ENCODE assay signal across 17 mouse cellular contexts in the genomic region with DNA sequence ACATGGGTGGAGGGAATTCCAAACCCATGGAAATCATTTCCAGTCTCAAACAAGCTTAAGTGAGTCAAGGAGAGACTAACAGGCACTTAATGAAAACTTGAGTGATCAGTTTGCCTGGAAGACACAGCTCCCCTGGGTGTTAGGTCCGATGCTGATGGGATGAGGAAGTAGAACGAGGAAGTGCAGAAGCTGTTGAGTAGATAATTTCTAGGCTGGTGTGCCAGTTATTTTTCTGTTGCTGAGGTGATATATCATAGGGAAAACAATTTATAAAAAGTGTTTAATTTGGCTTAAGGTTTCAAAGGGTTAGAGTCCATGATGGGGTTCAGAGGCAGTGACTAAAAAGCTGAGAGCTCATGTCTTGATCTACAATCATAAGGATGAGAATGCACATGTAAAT.
DNase-seq lines count a peak whose midpoint lies in the region; ATAC-seq and TF ChIP-seq lines count a peak whose summit lies in the region.
"Had no signal": no experiment of that assay in that cellular context is flagged by ENCODE, and none has a peak within 500 bp of the region (broad histone marks: within the 10 kb centered on the region; RNA-seq: fewer than 3 reads in every experiment).

No protein-coding gene starts in this region.

- H3K4me2 ChIP-seq in heart, embryonic 13.5 days = peak overlapping the region; percentile 59
- H3K4me2 ChIP-seq in CH12.LX (ENCODE audit: insufficient read depth, low read depth, poor library complexity, severe bottlenecking) = no peak overlapping the region
- H3K4me2 ChIP-seq in intestine, embryonic 16.5 days (ENCODE audit: low read depth, low read length) = no peak overlapping the region
- H3K4me2 ChIP-seq: hindbrain, embryonic 15.5 days had no signal

- peaks cover 1% of the 10 kb centered on the region for H3K79me2 ChIP-seq in heart, adult 2 months (replicated peaks; ENCODE audit: control insufficient read depth, insufficient read depth, low read length)
- H3K79me2 ChIP-seq in CH12.LX (replicated peaks; ENCODE audit: control insufficient read depth, extremely low read depth, insufficient read depth, poor library complexity, severe bottlenecking) (no peaks in the 10 kb centered on the region), MEL (ENCODE audit: control insufficient read depth, insufficient read depth, low read length, poor library complexity) (no peaks in the 10 kb centered on the region)

- H3K4me3 ChIP-seq in heart, embryonic 13.5 days = peak overlapping the region; percentile 42
- no peak overlapping the region for H3K4me3 ChIP-seq in heart, adult 2 months
- H3K4me3 ChIP-seq in CH12.LX (replicated peaks in 1 of 3; ENCODE audit: low read depth in 2 of 3, low read length in 2 of 3, poor library complexity in 1 of 3) (no peak overlapping the region), MEL (ENCODE audit: control insufficient read depth in 1 of 2, insufficient read depth in 1 of 2, low read depth in 2 of 2, low read length in 2 of 2) (no peak overlapping the region)
- H3K4me3 ChIP-seq in megakaryocyte, embryonic 14.5 days (replicated peaks) = peak overlapping the region; percentile 70
- H3K4me3 ChIP-seq in intestine, embryonic 16.5 days (ENCODE audit: low read length) = no peak overlapping the region
- H3K4me3 ChIP-seq: embryonic facial prominence, embryonic 15.5 days; forebrain, embryonic 10.5 days; hindbrain, embryonic 15.5 days; intestine, embryonic 15.5 days; limb, embryonic 13.5 days had no signal

- H3K27ac ChIP-seq in heart, embryonic 13.5 days (replicated peaks) = no peak overlapping the region
- H3K27ac ChIP-seq in heart, adult 2 months = no peak overlapping the region
- no peak overlapping the region for H3K27ac ChIP-seq in CH12.LX (ENCODE audit: insufficient read depth, low read depth)
- H3K27ac ChIP-seq in MEL (ENCODE audit: control insufficient read depth, low read depth, low read length) = no peak overlapping the region
- no peak overlapping the region for H3K27ac ChIP-seq in intestine, embryonic 16.5 days (ENCODE audit: low read length)
- H3K27ac ChIP-seq: embryonic facial prominence, embryonic 15.5 days; forebrain, embryonic 10.5 days; hindbrain, embryonic 15.5 days; intestine, embryonic 15.5 days; limb, embryonic 13.5 days; stomach, postnatal 0 days had no signal

- no peak overlapping the region for H3K9ac ChIP-seq in heart, embryonic 13.5 days
- H3K9ac ChIP-seq in heart, adult 2 months (ENCODE audit: low read depth, low read length) = no peak overlapping the region; the same call in 1 of the 2 replicates
- H3K9ac ChIP-seq in CH12.LX (ENCODE audit: insufficient read depth, low read depth) (no peak overlapping the region), MEL (ENCODE audit: control insufficient read depth, low read depth, low read length, poor library complexity, severe bottlenecking) (no peak overlapping the region)
- no peak overlapping the region for H3K9ac ChIP-seq in intestine, embryonic 16.5 days (ENCODE audit: low read depth, low read length)
- H3K9ac ChIP-seq: embryonic facial prominence, embryonic 15.5 days; forebrain, postnatal 0 days; hindbrain, embryonic 15.5 days; intestine, embryonic 15.5 days; limb, embryonic 13.5 days had no signal

- no peak for TF ChIP-seq POLR2A in heart, adult 2 months (IDR thresholded peaks at IDR 0.05; ENCODE audit: insufficient read depth, low read depth, low read length)
- TF ChIP-seq POLR2A in CH12.LX (IDR thresholded peaks at IDR 0.05; ENCODE audit: low read depth, low read length) (no peak), MEL (IDR thresholded peaks at IDR 0.05; ENCODE audit: control insufficient read depth in 1 of 2, insufficient read depth in 1 of 2, low read depth in 1 of 2, low read length in 2 of 2, poor library complexity in 1 of 2) (no peak)

- no peak for DNase-seq in heart, adult 2 months
- DNase-seq in CH12.LX (ENCODE audit: extremely low read depth) = peak; percentile 28
- DNase-seq in MEL (ENCODE audit: low read depth, low spot score) = peak; percentile 61
- DNase-seq: cerebellum, adult 9-11 months; forebrain, postnatal 0 days; lung, postnatal 14 days; right cerebral cortex, postnatal 4 days had no signal

- no peak for ATAC-seq in heart, embryonic 13.5 days (ENCODE audit: extremely low read depth, insufficient number of reproducible peaks, low FRiP score, low TSS enrichment)
- no peak for ATAC-seq in frontal cortex, adult (ENCODE audit: low TSS enrichment)
- no peak for ATAC-seq in intestine, embryonic 16.5 days
- ATAC-seq: forebrain, postnatal 0 days; intestine, embryonic 15.5 days had no signal

- dilution Hi-C loops in CH12.LX (cut with MboI; ENCODE audit: extremely low pct_ligation_motif_present, extremely low pct_unique_long_range_greater_than_20kb, low sequenced_read_pairs) = no loop called here

- TF ChIP-seq EP300 in heart, adult 2 months (IDR thresholded peaks at IDR 0.05; ENCODE audit: insufficient read depth, low read depth, low read length) = no peak
- no peak for TF ChIP-seq EP300 in CH12.LX (IDR thresholded peaks at IDR 0.05; ENCODE audit: low read length)
- TF ChIP-seq EP300 in MEL (IDR thresholded peaks at IDR 0.05; ENCODE audit: low read depth in 1 of 2, low read length in 2 of 2) = peak; percentile 70 to 76

- H3K36me3 ChIP-seq in heart, embryonic 13.5 days = no peaks in the 10 kb centered on the region
- H3K36me3 ChIP-seq in heart, adult 2 months (ENCODE audit: control insufficient read depth, insufficient read depth, low read length) = no peaks in the 10 kb centered on the region; the same call in 1 of the 2 replicates
- H3K36me3 ChIP-seq in CH12.LX (replicated peaks in 1 of 2; ENCODE audit: control insufficient read depth in 1 of 2, insufficient read depth in 1 of 2, low read length in 1 of 2) (no peaks in the 10 kb centered on the region), MEL (ENCODE audit: control insufficient read depth in 1 of 2, insufficient read depth in 2 of 2, low read length in 2 of 2) (no peaks in the 10 kb centered on the region)
- H3K36me3 ChIP-seq in megakaryocyte, embryonic 14.5 days (replicated peaks; ENCODE audit: low read length) = no peaks in the 10 kb centered on the region
- no peaks in the 10 kb centered on the region for H3K36me3 ChIP-seq in intestine, embryonic 16.5 days (ENCODE audit: control insufficient read depth, insufficient read depth, low read length)
- H3K36me3 ChIP-seq: embryonic facial prominence, embryonic 15.5 days; forebrain, embryonic 10.5 days; hindbrain, embryonic 15.5 days; intestine, embryonic 15.5 days; limb, embryonic 13.5 days had no signal

- H3K27me3 ChIP-seq in heart, embryonic 13.5 days (replicated peaks) = no peaks in the 10 kb centered on the region
- no peaks in the 10 kb centered on the region for H3K27me3 ChIP-seq in heart, adult 2 months (ENCODE audit: control insufficient read depth, insufficient read depth, low read length)
- H3K27me3 ChIP-seq in CH12.LX (replicated peaks) (no peaks in the 10 kb centered on the region), MEL (ENCODE audit: control insufficient read depth in 1 of 2, insufficient read depth in 2 of 2, low read length in 2 of 2) (no peaks in the 10 kb centered on the region)
- H3K27me3 ChIP-seq in megakaryocyte, embryonic 14.5 days (replicated peaks) = no peaks in the 10 kb centered on the region
- H3K27me3 ChIP-seq in intestine, embryonic 16.5 days (replicated peaks; ENCODE audit: control insufficient read depth, insufficient read depth, low read length) = no peaks in the 10 kb centered on the region
- H3K27me3 ChIP-seq: embryonic facial prominence, embryonic 15.5 days; hindbrain, embryonic 15.5 days; intestine, embryonic 15.5 days; limb, embryonic 13.5 days had no signal

- H3K4me1 ChIP-seq in heart, embryonic 13.5 days = peaks cover 6% of the 10 kb centered on the region
- H3K4me1 ChIP-seq in heart, adult 2 months (ENCODE audit: control insufficient read depth, insufficient read depth, low read length) = no peaks in the 10 kb centered on the region; the same call in none of the 2 replicates
- H3K4me1 ChIP-seq in CH12.LX (ENCODE audit: control insufficient read depth in 1 of 2, insufficient read depth in 2 of 2) (peaks cover 0 to 15% of the 10 kb centered on the region in 2 experiments; a peak in 2 of 4 replicates), MEL (ENCODE audit: control insufficient read depth in 1 of 2, insufficient read depth in 2 of 2, low read length in 2 of 2) (peaks cover 0 to 3% of the 10 kb centered on the region in 2 experiments; a peak in 1 of 4 replicates)
- peaks cover 8% of the 10 kb centered on the region; the same call in 1 of the 2 replicates for H3K4me1 ChIP-seq in megakaryocyte, embryonic 14.5 days
- H3K4me1 ChIP-seq in intestine, embryonic 16.5 days (ENCODE audit: control insufficient read depth, insufficient read depth, low read length) = no peaks in the 10 kb centered on the region; the same call in 1 of the 2 replicates
- H3K4me1 ChIP-seq: embryonic facial prominence, embryonic 15.5 days; intestine, embryonic 15.5 days had no signal

- no peak for TF ChIP-seq CTCF in heart, adult 2 months (IDR thresholded peaks at IDR 0.05)
- TF ChIP-seq CTCF in CH12.LX (conservative IDR thresholded peaks at IDR 0.05 in 1 of 2, IDR thresholded peaks at IDR 0.05 in 1 of 2; ENCODE audit: low read depth in 2 of 2, low read length in 2 of 2) = no peak
- no peak for TF ChIP-seq CTCF in MEL (IDR thresholded peaks at IDR 0.05 in 2 of 3, conservative IDR thresholded peaks at IDR 0.05 in 1 of 3; ENCODE audit: control insufficient read depth in 1 of 3, insufficient read depth in 1 of 3, low read depth in 2 of 3, low read length in 3 of 3, poor library complexity in 1 of 3, severe bottlenecking in 1 of 3)

- in situ Hi-C loops in CH12.LX (cut with MboI; ENCODE audit: low pct_ligation_motif_present, low pct_unique_long_range_greater_than_20kb, low sequenced_read_pairs) = no loop called here

- TF ChIP-seq RAD21 in CH12.LX (IDR thresholded peaks at IDR 0.05; ENCODE audit: low read depth, low read length) (no peak), MEL (IDR thresholded peaks at IDR 0.05; ENCODE audit: low read depth, low read length) (no peak)

- intact Hi-C loops in heart, adult 2 months (cut with DNase I) = no loop called here

- no peaks in the 10 kb centered on the region for H3K9me3 ChIP-seq in heart, embryonic 13.5 days
- H3K9me3 ChIP-seq in CH12.LX (replicated peaks; ENCODE audit: low read length) (no peaks in the 10 kb centered on the region), MEL (replicated peaks; ENCODE audit: insufficient read depth, low read length) (no peaks in the 10 kb centered on the region)
- peaks cover 6% of the 10 kb centered on the region; the same call in 1 of the 2 replicates for H3K9me3 ChIP-seq in megakaryocyte, embryonic 14.5 days
- no peaks in the 10 kb centered on the region for H3K9me3 ChIP-seq in intestine, embryonic 16.5 days (ENCODE audit: control insufficient read depth, low read length)
- H3K9me3 ChIP-seq: embryonic facial prominence, embryonic 15.5 days; hindbrain, embryonic 15.5 days; intestine, embryonic 15.5 days had no signal

- WGBS in heart, embryonic 13.5 days = 76% methylated on average over 2 of the region's 2 CpGs
- WGBS in heart, adult 2 months = 47% methylated on average over 2 of the region's 2 CpGs
- 91% methylated on average over 2 of the region's 2 CpGs for WGBS in intestine, embryonic 16.5 days

TF ChIP-seq in CH12.LX, 34 proteins besides CTCF, POLR2A, EP300 and RAD21 (continues in another document):
- no peak for TF ChIP-seq POLR2AphosphoS2 (IDR thresholded peaks at IDR 0.05; ENCODE audit: low read depth, low read length)

TF ChIP-seq in MEL, 35 proteins besides CTCF, POLR2A, EP300 and RAD21 (continues in another document):
- peak; percentile 39; the same call in 1 of the 2 replicates for TF ChIP-seq GATA1 (IDR thresholded peaks at IDR 0.05; ENCODE audit: low read depth, low read length)

Comparison
In these comparisons a context has a peak if more than half of its experiments do, and no peak if none do; other contexts are left out.
1. H3K4me3 ChIP-seq: peak in heart, embryonic 13.5 days (single experiment) and megakaryocyte, embryonic 14.5 days (single experiment); none in heart, adult 2 months (single experiment), CH12.LX (0 of 3), MEL (0 of 2) and intestine, embryonic 16.5 days (single experiment).
2. DNase-seq: peak in CH12.LX (single experiment) and MEL (single experiment); none in heart, adult 2 months (0 of 2).